Mouse (Mus musculus): ENCODE measurements at regions not wholly inside any gene's neighbourhood (a gene's known extent, or its start where the extent isn't known, plus 50 kb on each side); places are given as distances from the start of the nearest gene placed in this dataset.

DNA sequence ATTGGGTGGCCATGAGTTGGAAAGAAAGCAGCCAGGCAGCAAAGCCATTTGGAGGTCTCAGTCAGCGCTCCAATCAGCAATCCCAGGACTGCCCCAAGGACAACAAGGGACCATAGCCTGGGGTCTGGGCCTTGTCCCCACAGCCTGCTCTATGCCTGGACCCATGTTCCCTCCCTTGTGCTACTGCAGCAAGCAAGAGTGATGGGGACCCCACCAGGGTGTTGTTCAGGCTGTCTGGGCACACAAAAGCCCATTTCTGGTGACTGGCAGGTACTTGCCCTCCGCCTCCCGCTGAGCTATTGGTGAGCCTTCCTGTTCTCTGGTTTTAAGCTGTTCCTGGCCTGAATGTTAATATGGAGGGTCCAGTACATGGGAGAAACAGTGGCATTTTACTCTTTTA lies 71.2 kb upstream of the A230072I06Rik start:
- TF ChIP-seq CTCF (IDR thresholded peaks at IDR 0.05; ENCODE audit: low read depth): no peak
- no peak for TF ChIP-seq EP300 (IDR thresholded peaks at IDR 0.05; ENCODE audit: low read depth)
